Mouse (Mus musculus): ENCODE measurements at regions not wholly inside any gene's neighbourhood (a gene's known extent, or its start where the extent isn't known, plus 50 kb on each side); places are given as distances from the start of the nearest gene placed in this dataset.

DNA sequence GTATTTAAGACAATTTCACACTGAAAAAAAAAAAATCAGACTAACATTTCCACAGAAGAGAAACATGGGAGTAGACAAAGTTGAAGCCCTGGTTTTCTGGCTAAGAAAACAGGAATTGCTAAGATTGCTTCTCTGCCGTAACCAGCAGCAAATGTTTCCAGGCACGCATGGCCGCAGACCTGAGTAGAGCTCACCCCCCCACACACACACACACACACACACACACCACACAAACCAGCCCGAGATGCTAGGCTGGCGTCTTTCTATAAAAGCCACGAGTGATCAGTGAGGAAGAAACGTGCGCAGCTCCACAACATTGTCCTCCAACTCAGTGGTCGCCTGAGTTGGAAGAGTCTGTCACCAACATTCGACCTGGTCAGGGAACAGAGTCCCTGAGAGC lies 101.0 kb downstream of the Akap11 start:
- TF ChIP-seq CTCF (IDR thresholded peaks at IDR 0.05) (no peak), EP300 (IDR thresholded peaks at IDR 0.05) (no peak)

Data from lung, postnatal 0 days (tissue).